Mouse (Mus musculus) macrophage (primary cell): ENCODE measurements around the gene Ccdc32. TPM values are rescaled to one million over a fixed set of nuclear protein-coding genes. Genes with fewer than 3 reads are reported as not detected.
A peak's percentile ranks its signal among the peaks of the same experiment; 100 is the strongest.

ENCODE experiments used
- H3K27ac ChIP-seq: fragments of 350-480 bp; formaldehyde crosslinking; 2 replicates; pipeline ENCODE4 v1.9.0; 2021
- H3K36me3 ChIP-seq: fragments of 350-480 bp; formaldehyde crosslinking; 2 replicates; pipeline ENCODE4 v1.9.0; 2021; ENCODE audit errors: inconsistent target
- H3K4me3 ChIP-seq: fragments of 350-480 bp; formaldehyde crosslinking; 2 replicates; pipeline ENCODE4 v1.9.0; 2021; ENCODE audit errors: inconsistent target
- H3K79me2 ChIP-seq: fragments of 350-480 bp; formaldehyde crosslinking; 2 replicates; pipeline ENCODE4 v1.9.0; 2021; ENCODE audit errors: inconsistent target
- WGBS: methylation state at CpG from one replicate; pipeline ENCODE4 v1.1.7; 2026; ENCODE audit warnings: inconsistent platforms; ENCODE audit not compliant: missing documents; 5-methylcytosine and 5-hydroxymethylcytosine counted together
- polyA plus RNA-seq: library from polyadenylated mRNA; stranded (reverse); fragments of 250-400 nt; gene quantifications from 3 replicates; pipeline ENCODE4 v1.2.4, GENCODE M21; 2018; ENCODE audit warnings: inconsistent platforms
- total RNA-seq, 78 experiments: library from RNA; depleted of rRNA; stranded (reverse); fragments of 250-400 nt; gene quantifications; 1 replicate in 9 of 78; 2 replicates in 24 of 78; 3 replicates in 43 of 78; 4 replicates in 2 of 78; pipeline ENCODE4 v1.2.4; 2018; ENCODE audit warnings: inconsistent platforms in 56 of 78

The Ccdc32 gene
- total RNA-seq (2018; cell fraction: chromatin; rRNA removed): 10 to 100 TPM in 9 of 26 experiments, 1 to 10 TPM in 17; 2.5 to 17.9 (median 7.4) TPM
- 10 to 100 TPM; 12.2 to 27.6 (median 18.7) TPM for total RNA-seq (2018; cell fraction: cytosol; rRNA removed)
- total RNA-seq (2018; cell fraction: nucleus; rRNA removed): 10 to 100 TPM in 8 of 26 experiments, 1 to 10 TPM in 18; 3.0 to 18.4 (median 7.1) TPM
- polyA plus RNA-seq: 22.4 to 25.3 TPM (median 25.0 TPM) in 3 replicates

GRCm38 (mm10) chr2:119028941-119029551 lies at the start of gene Ccdc32:
Ccdc32 (minus strand) TSS chr2:119029393.
- Histone ChIP-seq H3K79me2 (peaks cover 20% of the 10 kb centered on the region), H3K36me3 (peaks cover 26% of the 10 kb centered on the region), H3K27ac (peak within 1 kb of the TSS; percentile 36), H3K4me3 (peak within 1 kb of the TSS; percentile 96)
- WGBS: under 1% methylated on average over 27 of the region's 28 CpGs

GRCm38 (mm10) chr2:119072397-119072796 lies 43.2 kb upstream of the Ccdc32 start:
- no peaks in the 10 kb centered on the region for H3K36me3 ChIP-seq
- no peaks in the 10 kb centered on the region for H3K79me2 ChIP-seq
- no peak overlapping the region for H3K27ac ChIP-seq
- no peak overlapping the region for H3K4me3 ChIP-seq
- 88% methylated on average over 4 of the region's 4 CpGs for WGBS

GRCm38 (mm10) chr2:119060139-119060538 lies 30.9 kb upstream of the Ccdc32 start:
- WGBS: 100% methylated on average over 2 of the region's 2 CpGs
- Histone ChIP-seq H3K79me2 (peaks cover 33% of the 10 kb centered on the region), H3K4me3 (no peak overlapping the region), H3K27ac (no peak overlapping the region), H3K36me3 (no peaks in the 10 kb centered on the region)

GRCm38 (mm10) chr2:119050132-119050650 lies 21.0 kb upstream of the Ccdc32 start:
- no peak overlapping the region for H3K4me3 ChIP-seq
- no peak overlapping the region for H3K27ac ChIP-seq
- no peaks in the 10 kb centered on the region for H3K36me3 ChIP-seq
- WGBS: 19% methylated on average over 4 of the region's 4 CpGs
- peaks cover 76% of the 10 kb centered on the region for H3K79me2 ChIP-seq

GRCm38 (mm10) chr2:119047849-119048248 lies 18.7 kb upstream of the Ccdc32 start:
- Histone ChIP-seq H3K4me3 (peak overlapping the region; percentile 76), H3K79me2 (peaks cover 53% of the 10 kb centered on the region), H3K36me3 (no peaks in the 10 kb centered on the region), H3K27ac (peak overlapping the region; percentile 89)
- WGBS: 25% methylated on average over 4 of the region's 4 CpGs

- under 1% methylated on average over 72 of the region's 77 CpGs for WGBS
- H3K36me3 ChIP-seq: no peaks in the 10 kb centered on the region
- H3K4me3 ChIP-seq: peak within 1 kb of the TSS; percentile 76
- H3K27ac ChIP-seq: peak within 1 kb of the TSS; percentile 89
- H3K79me2 ChIP-seq: peaks cover 44% of the 10 kb centered on the region
Observed at GRCm38 (mm10) chr2:119046649-119047611, 17.7 kb upstream of the Ccdc32 start, which contains the start of gene Knl1. Knl1 (plus strand) TSS chr2:119047119.

GRCm38 (mm10) chr2:119045163-119045562 lies 16.0 kb upstream of the Ccdc32 start:
- Histone ChIP-seq H3K27ac (no peak overlapping the region), H3K36me3 (no peaks in the 10 kb centered on the region), H3K79me2 (peaks cover 26% of the 10 kb centered on the region), H3K4me3 (no peak overlapping the region)
- 93% methylated on average over 2 of the region's 2 CpGs for WGBS

- H3K27ac ChIP-seq: no peak overlapping the region
- H3K79me2 ChIP-seq: no peaks in the 10 kb centered on the region
- peaks cover 16% of the 10 kb centered on the region for H3K36me3 ChIP-seq
- 31% methylated on average over 4 of the region's 4 CpGs for WGBS
- H3K4me3 ChIP-seq: no peak overlapping the region
Observed at GRCm38 (mm10) chr2:119040882-119041281, 11.7 kb upstream of the Ccdc32 start.

- 22% methylated on average over 7 of the region's 7 CpGs for WGBS
- H3K36me3 ChIP-seq: peaks cover 16% of the 10 kb centered on the region
- H3K4me3 ChIP-seq: peak overlapping the region; percentile 65
- H3K27ac ChIP-seq: no peak overlapping the region
- H3K79me2 ChIP-seq: no peaks in the 10 kb centered on the region
Observed at GRCm38 (mm10) chr2:119035397-119035745, 6.2 kb upstream of the Ccdc32 start.

- Histone ChIP-seq H3K36me3 (peaks cover 16% of the 10 kb centered on the region), H3K4me3 (peak within 1 kb of the TSS; percentile 65), H3K79me2 (no peaks in the 10 kb centered on the region), H3K27ac (no peak within 1 kb of the TSS)
- WGBS: under 1% methylated on average over 49 of the region's 49 CpGs
Observed at GRCm38 (mm10) chr2:119034656-119035396, 5.6 kb upstream of the Ccdc32 start, which contains the start of gene Rpusd2. Rpusd2 (plus strand) TSS chr2:119034790.

GRCm38 (mm10) chr2:119032191-119032590 lies 3.0 kb upstream of the Ccdc32 start:
- Histone ChIP-seq H3K36me3 (peaks cover 4% of the 10 kb centered on the region; the same call in 1 of the 2 replicates), H3K79me2 (peaks cover 19% of the 10 kb centered on the region), H3K4me3 (no peak overlapping the region), H3K27ac (peak overlapping the region; percentile 15; the same call in 1 of the 2 replicates)
- WGBS: 22% methylated on average over 4 of the region's 4 CpGs

- no peak overlapping the region for H3K27ac ChIP-seq
- WGBS: 95% methylated on average over 4 of the region's 4 CpGs
- no peak overlapping the region for H3K4me3 ChIP-seq
- H3K79me2 ChIP-seq: peaks cover 20% of the 10 kb centered on the region
- H3K36me3 ChIP-seq: peaks cover 29% of the 10 kb centered on the region
Observed at GRCm38 (mm10) chr2:119026951-119027350, 2.2 kb downstream of the Ccdc32 start.

GRCm38 (mm10) chr2:119025239-119025616 lies 4.0 kb downstream of the Ccdc32 start:
- 98% methylated on average over 4 of the region's 4 CpGs for WGBS
- no peak overlapping the region for H3K4me3 ChIP-seq
- peaks cover 46% of the 10 kb centered on the region for H3K36me3 ChIP-seq
- H3K27ac ChIP-seq: no peak overlapping the region
- H3K79me2 ChIP-seq: peaks cover 20% of the 10 kb centered on the region
